In the genomic region with DNA sequence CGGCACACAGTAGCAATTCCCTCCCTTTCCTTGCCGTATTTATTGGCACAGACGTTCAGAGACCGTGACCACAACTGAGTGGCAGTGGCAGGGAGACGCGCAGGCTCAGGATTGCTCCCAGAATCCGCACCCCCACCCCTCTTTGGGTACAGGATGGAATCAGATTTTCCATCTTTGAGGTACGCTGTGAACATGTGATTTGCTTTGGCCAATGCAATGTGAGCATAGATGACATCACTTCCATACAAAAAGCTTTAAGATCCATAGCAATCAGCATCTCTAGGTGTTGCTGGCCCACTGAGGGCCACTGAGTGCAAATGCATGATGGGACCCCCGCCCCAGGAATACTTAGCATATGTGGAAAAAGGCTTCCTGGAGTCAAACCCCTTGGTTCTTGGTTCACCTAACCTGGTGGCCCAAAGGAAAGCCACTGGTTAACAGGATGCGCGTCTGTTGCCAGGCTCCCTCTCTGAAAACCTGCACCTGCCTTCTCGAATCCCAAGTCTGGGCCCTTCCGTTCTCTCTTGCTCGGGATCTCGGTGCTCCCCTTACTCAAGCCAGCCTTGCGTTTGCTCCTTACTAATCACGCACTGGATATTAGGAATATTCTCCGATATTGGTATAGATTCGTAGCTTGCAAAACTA, we compare ENCODE assay signal across 9 mouse cellular contexts. TPM values are rescaled to one million over a fixed set of nuclear protein-coding genes. Genes with fewer than 3 reads are reported as not detected.
DNase-seq lines count a peak whose midpoint lies in the region; ATAC-seq and TF ChIP-seq lines count a peak whose summit lies in the region.
"Had no signal": no experiment of that assay in that cellular context is flagged by ENCODE, and none has a peak within 500 bp of the region (broad histone marks: within the 10 kb centered on the region; RNA-seq: fewer than 3 reads in every experiment).

No protein-coding gene starts in this region.

- peak overlapping the region; percentile 57 for H3K27ac ChIP-seq in ES-Bruce4 (ENCODE audit: insufficient read depth, low read length)
- H3K27ac ChIP-seq in embryonic facial prominence, embryonic 15.5 days (replicated peaks): 0 out of 2 replicates have a peak overlapping the region, but pooled peaks have one; percentile 86
- no peak overlapping the region for H3K27ac ChIP-seq in intestine, embryonic 14.5 days (ENCODE audit: low read depth)
- H3K27ac ChIP-seq in liver, embryonic 12.5 days: no peak overlapping the region

- H3K9me3 ChIP-seq in ES-Bruce4 (replicated peaks; ENCODE audit: control insufficient read depth, insufficient read depth, low read length, poor library complexity, severe bottlenecking): no peaks in the 10 kb centered on the region
- no peaks in the 10 kb centered on the region for H3K9me3 ChIP-seq in embryonic facial prominence, embryonic 15.5 days (replicated peaks)
- H3K9me3 ChIP-seq in intestine, embryonic 14.5 days (ENCODE audit: control insufficient read depth, low read length): no peaks in the 10 kb centered on the region
- no peaks in the 10 kb centered on the region for H3K9me3 ChIP-seq in liver, embryonic 12.5 days (replicated peaks)

- H3K9ac ChIP-seq in ES-Bruce4 (ENCODE audit: low read depth, poor library complexity, severe bottlenecking): peak overlapping the region; percentile 62
- 0 out of 2 replicates have a peak overlapping the region, but pooled peaks have one; percentile 13 for H3K9ac ChIP-seq in embryonic facial prominence, embryonic 15.5 days
- H3K9ac ChIP-seq in intestine, embryonic 14.5 days (ENCODE audit: low read length): no peak overlapping the region
- no peak overlapping the region for H3K9ac ChIP-seq in liver, embryonic 12.5 days

- peaks cover 5% of the 10 kb centered on the region for H3K4me1 ChIP-seq in ES-Bruce4 (ENCODE audit: control insufficient read depth, insufficient read depth, low read length)
- peaks cover 29% of the 10 kb centered on the region for H3K4me1 ChIP-seq in embryonic facial prominence, embryonic 15.5 days
- peaks cover 19% of the 10 kb centered on the region; the same call in 1 of the 2 replicates for H3K4me1 ChIP-seq in intestine, embryonic 14.5 days (replicated peaks; ENCODE audit: control insufficient read depth, insufficient read depth, low read length)
- peaks cover 13% of the 10 kb centered on the region for H3K4me1 ChIP-seq in liver, embryonic 12.5 days

- H3K27me3 ChIP-seq in ES-Bruce4 (ENCODE audit: control insufficient read depth, insufficient read depth, low read length, poor library complexity, severe bottlenecking): no peaks in the 10 kb centered on the region
- H3K27me3 ChIP-seq in embryonic facial prominence, embryonic 15.5 days: no peaks in the 10 kb centered on the region; the same call in 1 of the 2 replicates
- 0 out of 2 replicates have a peak, but pooled peaks cover 3% of the 10 kb centered on the region for H3K27me3 ChIP-seq in intestine, embryonic 14.5 days (replicated peaks; ENCODE audit: control insufficient read depth, insufficient read depth, low read length)
- H3K27me3 ChIP-seq in liver, embryonic 12.5 days (replicated peaks): peaks cover 28% of the 10 kb centered on the region

- WGBS in embryonic facial prominence, embryonic 15.5 days: 17% methylated on average over 19 of the region's 19 CpGs
- 26% methylated on average over 19 of the region's 19 CpGs for WGBS in intestine, embryonic 14.5 days
- WGBS in liver, embryonic 12.5 days (ENCODE audit: insufficient replicate concordance): 28% methylated on average over 19 of the region's 19 CpGs

- peak; percentile 95 for DNase-seq in heart, adult 11 months
- DNase-seq in heart, adult 8-10 months (ENCODE audit: low spot score): no peak
- no peak for DNase-seq in intestine, embryonic 14.5 days (ENCODE audit: low spot score)
- peak; percentile 70 for DNase-seq in right cerebral cortex, postnatal 25 days
- no peak for DNase-seq in urinary bladder, postnatal 10 days (ENCODE audit: low spot score)

- peak; percentile 14 for TF ChIP-seq POLR2A in ES-Bruce4 (IDR thresholded peaks at IDR 0.05; ENCODE audit: insufficient read depth, low read length)

- TF ChIP-seq EP300 in ES-Bruce4 (IDR thresholded peaks at IDR 0.05; ENCODE audit: insufficient read depth, low read depth, low read length): no peak

- no peak for ATAC-seq in embryonic facial prominence, embryonic 15.5 days (ENCODE audit: insufficient number of reproducible peaks, low FRiP score, low TSS enrichment, low read depth)
- ATAC-seq in intestine, embryonic 14.5 days (replicated peaks; ENCODE audit: low FRiP score, low TSS enrichment, low read depth): no peak
- ATAC-seq in liver, embryonic 12.5 days: no peak

- peak overlapping the region; percentile 69 for H3K4me2 ChIP-seq in embryonic facial prominence, embryonic 15.5 days (replicated peaks)
- peak overlapping the region; percentile 59 for H3K4me2 ChIP-seq in intestine, embryonic 14.5 days (ENCODE audit: low read length)
- peak overlapping the region; percentile 80 for H3K4me2 ChIP-seq in liver, embryonic 12.5 days

- H3K36me3 ChIP-seq in ES-Bruce4 (ENCODE audit: control insufficient read depth, insufficient read depth, low read length, poor library complexity, severe bottlenecking): no peaks in the 10 kb centered on the region
- no peaks in the 10 kb centered on the region for H3K36me3 ChIP-seq in embryonic facial prominence, embryonic 15.5 days
- H3K36me3 ChIP-seq in intestine, embryonic 14.5 days (ENCODE audit: control insufficient read depth, insufficient read depth, low read length): no peaks in the 10 kb centered on the region
- H3K36me3 ChIP-seq in liver, embryonic 12.5 days: no peaks in the 10 kb centered on the region

- TF ChIP-seq CTCF in ES-Bruce4 (IDR thresholded peaks at IDR 0.05; ENCODE audit: low read depth, low read length): no peak

- H3K4me3 ChIP-seq in ES-Bruce4 (ENCODE audit: low read depth, low read length): peak overlapping the region; percentile 58
- peak overlapping the region; percentile 51 for H3K4me3 ChIP-seq in embryonic facial prominence, embryonic 15.5 days (replicated peaks)
- peak overlapping the region; percentile 41 for H3K4me3 ChIP-seq in intestine, embryonic 14.5 days (ENCODE audit: low read depth, low read length)
- peak overlapping the region; percentile 63 for H3K4me3 ChIP-seq in liver, embryonic 12.5 days

RNA-seq across cellular contexts. Expression of a gene that starts 8.7 kb away (rescaled TPM):
- 1 to 10 TPM; 7.2 to 8.4 (median 8.0) TPM for total RNA-seq in heart, adult 8-10 months (2022)
- 98.9 and 114 TPM in 2 replicates for polyA plus RNA-seq in ES-Bruce4 (2011; ENCODE audit: insufficient read depth, insufficient read length, low read depth, missing spikeins)
- 16.7 and 19.2 TPM in 2 replicates for polyA plus RNA-seq in embryonic facial prominence, embryonic 15.5 days (2015; fragmentation: Nextera tagmentation; extraction: Ambion mirVana)
- polyA plus RNA-seq in intestine, embryonic 14.5 days (2014; fragmentation: Nextera tagmentation; extraction: Ambion mirVana): 11.3 and 12.5 TPM in 2 replicates
- 54.7 and 57.4 TPM in 2 replicates for polyA plus RNA-seq in liver, embryonic 12.5 days (2016; fragmentation: Nextera tagmentation; extraction: Ambion mirVana)

RNA-seq across cellular contexts. Expression of a gene that starts 48.3 kb away (rescaled TPM):
- total RNA-seq in heart, adult 8-10 months (2022): 10 to 100 TPM; 15.5 to 20.3 (median 18.9) TPM
- 25.7 and 28.7 TPM in 2 replicates for polyA plus RNA-seq in ES-Bruce4 (2011; ENCODE audit: insufficient read depth, insufficient read length, low read depth, missing spikeins)
- polyA plus RNA-seq in embryonic facial prominence, embryonic 15.5 days (2015; fragmentation: Nextera tagmentation; extraction: Ambion mirVana): 90.7 and 93.5 TPM in 2 replicates
- 30.7 and 31.6 TPM in 2 replicates for polyA plus RNA-seq in intestine, embryonic 14.5 days (2014; fragmentation: Nextera tagmentation; extraction: Ambion mirVana)
- polyA plus RNA-seq in liver, embryonic 12.5 days (2016; fragmentation: Nextera tagmentation; extraction: Ambion mirVana): 11.2 and 11.7 TPM in 2 replicates

RNA-seq across cellular contexts. Expression of a gene that starts 48.7 kb away (rescaled TPM):
- total RNA-seq in heart, adult 8-10 months (2022): under 1 TPM in 3 of 4 experiments, not detected in 1; 0.33 to 0.69 (median 0.47) TPM
- 1.2 TPM in 1 of 2 replicates, not detected in the other for polyA plus RNA-seq in ES-Bruce4 (2011; ENCODE audit: insufficient read depth, insufficient read length, low read depth, missing spikeins)
- 0.91 TPM in 1 of 2 replicates, not detected in the other for polyA plus RNA-seq in embryonic facial prominence, embryonic 15.5 days (2015; fragmentation: Nextera tagmentation; extraction: Ambion mirVana)
- polyA plus RNA-seq in intestine, embryonic 14.5 days (2014; fragmentation: Nextera tagmentation; extraction: Ambion mirVana): not detected in 2 replicates
- not detected in 2 replicates for polyA plus RNA-seq in liver, embryonic 12.5 days (2016; fragmentation: Nextera tagmentation; extraction: Ambion mirVana)
- total RNA-seq: liver, adult 2 months had no signal
- polyA plus RNA-seq: liver, adult 2 months had no signal

Comparison
In these comparisons a context has a peak if more than half of its experiments do, and no peak if none do; other contexts are left out.
1. DNase-seq: peak in heart, adult 11 months (single experiment) and right cerebral cortex, postnatal 25 days (single experiment); none in heart, adult 8-10 months (single experiment), intestine, embryonic 14.5 days (single experiment) and urinary bladder, postnatal 10 days (single experiment).
2. H3K27ac ChIP-seq: peak in ES-Bruce4 (single experiment) and embryonic facial prominence, embryonic 15.5 days (single experiment); none in intestine, embryonic 14.5 days (single experiment) and liver, embryonic 12.5 days (single experiment).
3. H3K9ac ChIP-seq: peak in ES-Bruce4 (single experiment) and embryonic facial prominence, embryonic 15.5 days (single experiment); none in intestine, embryonic 14.5 days (single experiment) and liver, embryonic 12.5 days (single experiment).
4. Peak in every context shown above with its lines, with median percentiles within 50 percentile points of each other: H3K4me3 ChIP-seq and H3K4me2 ChIP-seq.